Mouse (Mus musculus) hindbrain, embryonic 13.5 days (tissue): Measurements from ENCODE around the gene Snx30. TPM values are rescaled to one million over a fixed set of nuclear protein-coding genes. Genes with fewer than 3 reads are reported as not detected.

Experiments
- ATAC-seq: fragments of 200-750 bp; cut with Nextera tagmentation; 2 replicates; pipeline ENCODE4 v1.8.0; 2017; ENCODE audit warnings: moderate TSS enrichment; ENCODE audit not compliant: low FRiP score
- H3K27ac ChIP-seq: fragments of 300-500 bp; sonication (generic); 2 replicates; pipeline ENCODE4 v1.5.1; 2015; ENCODE audit warnings: inconsistent platforms, mild to moderate bottlenecking, moderate library complexity
- H3K27me3 ChIP-seq: fragments of 300-500 bp; sonication (generic); 2 replicates; pipeline ENCODE4 v1.6.1; 2015; ENCODE audit warnings: mild to moderate bottlenecking, inconsistent platforms
- H3K36me3 ChIP-seq: fragments of 300-500 bp; sonication (generic); 2 replicates; pipeline ENCODE4 v1.6.1; 2015; ENCODE audit warnings: mild to moderate bottlenecking, inconsistent platforms
- H3K4me1 ChIP-seq: fragments of 300-500 bp; sonication (generic); replicated peaks from 2 replicates; pipeline ENCODE4 v1.6.1; 2015; ENCODE audit warnings: inconsistent platforms
- H3K4me2 ChIP-seq: fragments of 300-500 bp; sonication (generic); 2 replicates; pipeline ENCODE4 v1.6.1; 2015; ENCODE audit warnings: inconsistent platforms, mild to moderate bottlenecking, moderate library complexity
- H3K4me3 ChIP-seq: fragments of 300-500 bp; sonication (generic); 2 replicates; pipeline ENCODE4 v1.5.1; 2015; ENCODE audit warnings: mild to moderate bottlenecking, inconsistent platforms
- H3K9ac ChIP-seq: fragments of 300-500 bp; sonication (generic); 2 replicates; pipeline ENCODE4 v1.6.1; 2015; ENCODE audit warnings: mild to moderate bottlenecking, inconsistent platforms
- H3K9me3 ChIP-seq: fragments of 300-500 bp; sonication (generic); 2 replicates; pipeline ENCODE4 v1.6.1; 2016; ENCODE audit warnings: inconsistent platforms
- WGBS: fragments of 180-500 bp; shearing (Covaris S2); methylation state at CpG from one replicate; pipeline ENCODE4 v1.1.7; 2015; 5-methylcytosine and 5-hydroxymethylcytosine counted together
- polyA plus RNA-seq: library from polyadenylated mRNA; unstranded; fragments of >200 nt; fragmentation: Nextera tagmentation; extraction: Ambion mirVana; gene quantifications from 2 replicates; pipeline ENCODE4 v1.2.1, GENCODE M21; 2015

Gene Snx30
- polyA plus RNA-seq, 1 experiment from 2014 or later: 14.2 TPM

- H3K4me2 ChIP-seq: no peak within 1 kb of the TSS
- no peak within 1 kb of the TSS for H3K27ac ChIP-seq
- no peaks in the 10 kb centered on the region for H3K27me3 ChIP-seq
- no peak within 1 kb of the TSS for H3K4me3 ChIP-seq
- ATAC-seq: no peak
- H3K36me3 ChIP-seq: no peaks in the 10 kb centered on the region
- peaks cover 7% of the 10 kb centered on the region for H3K4me1 ChIP-seq
- no peaks in the 10 kb centered on the region for H3K9me3 ChIP-seq
- no peak within 1 kb of the TSS for H3K9ac ChIP-seq
Measured at GRCm38 (mm10) chr4:59801489-59801888, 4.2 kb upstream of the Snx30 start, which contains the start of gene Inip. Inip (minus strand) TSS chr4:59801589.

GRCm38 (mm10) chr4:59802107-59802506 lies 3.5 kb upstream of the Snx30 start:
- Histone ChIP-seq H3K36me3 (no peaks in the 10 kb centered on the region), H3K4me2 (no peak overlapping the region), H3K27me3 (no peaks in the 10 kb centered on the region), H3K4me3 (no peak overlapping the region), H3K9me3 (no peaks in the 10 kb centered on the region), H3K9ac (no peak overlapping the region), H3K27ac (no peak overlapping the region), H3K4me1 (peaks cover 13% of the 10 kb centered on the region)
- 75% methylated on average over 6 of the region's 6 CpGs for WGBS
- no peak for ATAC-seq

- Histone ChIP-seq H3K4me1 (peaks cover 20% of the 10 kb centered on the region), H3K9me3 (no peaks in the 10 kb centered on the region), H3K27me3 (no peaks in the 10 kb centered on the region), H3K27ac (no peak overlapping the region), H3K9ac (no peak overlapping the region), H3K4me3 (no peak overlapping the region), H3K4me2 (no peak overlapping the region), H3K36me3 (no peaks in the 10 kb centered on the region)
- no peak for ATAC-seq
- WGBS: 74% methylated on average over 4 of the region's 4 CpGs
Measured at GRCm38 (mm10) chr4:59802792-59803191, 2.8 kb upstream of the Snx30 start.

GRCm38 (mm10) chr4:59803358-59803757 lies 2.3 kb upstream of the Snx30 start:
- peaks cover 25% of the 10 kb centered on the region for H3K4me1 ChIP-seq
- no peak overlapping the region for H3K4me3 ChIP-seq
- no peaks in the 10 kb centered on the region for H3K36me3 ChIP-seq
- ATAC-seq: no peak
- 86% methylated on average over 5 of the region's 5 CpGs for WGBS
- H3K27me3 ChIP-seq: no peaks in the 10 kb centered on the region
- no peak overlapping the region for H3K9ac ChIP-seq
- H3K4me2 ChIP-seq: no peak overlapping the region
- no peak overlapping the region for H3K27ac ChIP-seq
- no peaks in the 10 kb centered on the region for H3K9me3 ChIP-seq

- H3K36me3 ChIP-seq: no peaks in the 10 kb centered on the region
- 76% methylated on average over 1 of the region's 1 CpGs for WGBS
- H3K4me1 ChIP-seq: peaks cover 32% of the 10 kb centered on the region
- peak overlapping the region; percentile 91 for H3K4me2 ChIP-seq
- peak overlapping the region; percentile 95 for H3K9ac ChIP-seq
- peak overlapping the region; percentile 93 for H3K4me3 ChIP-seq
- H3K27ac ChIP-seq: 0 out of 2 replicates have a peak overlapping the region, but pooled peaks have one; percentile 86
- ATAC-seq: no peak
- H3K27me3 ChIP-seq: no peaks in the 10 kb centered on the region
- H3K9me3 ChIP-seq: no peaks in the 10 kb centered on the region
Measured at GRCm38 (mm10) chr4:59804754-59805153, 886 bp upstream of the Snx30 start.

GRCm38 (mm10) chr4:59805968-59806878 lies 583 bp downstream of the Snx30 start:
- H3K9ac ChIP-seq: peak overlapping the region; percentile 95
- no peaks in the 10 kb centered on the region for H3K36me3 ChIP-seq
- WGBS: under 1% methylated on average over 53 of the region's 58 CpGs
- H3K4me1 ChIP-seq: peaks cover 32% of the 10 kb centered on the region
- H3K9me3 ChIP-seq: no peaks in the 10 kb centered on the region
- H3K4me2 ChIP-seq: peak overlapping the region; percentile 91
- peak overlapping the region; percentile 86 for H3K27ac ChIP-seq
- ATAC-seq: peak; percentile 78
- no peaks in the 10 kb centered on the region for H3K27me3 ChIP-seq
- peak overlapping the region; percentile 93 for H3K4me3 ChIP-seq

- Histone ChIP-seq H3K4me1 (peaks cover 32% of the 10 kb centered on the region), H3K27me3 (no peaks in the 10 kb centered on the region), H3K27ac (peak overlapping the region; percentile 86), H3K36me3 (no peaks in the 10 kb centered on the region), H3K4me3 (peak overlapping the region; percentile 93), H3K9ac (peak overlapping the region; percentile 95), H3K4me2 (peak overlapping the region; percentile 91), H3K9me3 (no peaks in the 10 kb centered on the region)
- no peak for ATAC-seq
- WGBS: 2% methylated on average over 9 of the region's 9 CpGs
Measured at GRCm38 (mm10) chr4:59806879-59807195, 1.2 kb downstream of the Snx30 start.

- no peak overlapping the region for H3K27ac ChIP-seq
Measured at GRCm38 (mm10) chr4:59807521-59807920, 1.9 kb downstream of the Snx30 start.

GRCm38 (mm10) chr4:59808396-59808795 lies 2.8 kb downstream of the Snx30 start:
- Histone ChIP-seq H3K9me3 (no peaks in the 10 kb centered on the region), H3K36me3 (no peaks in the 10 kb centered on the region), H3K4me1 (peaks cover 32% of the 10 kb centered on the region), H3K9ac (no peak overlapping the region), H3K27ac (no peak overlapping the region), H3K4me2 (0 out of 2 replicates have a peak overlapping the region, but pooled peaks have one; percentile 91), H3K27me3 (no peaks in the 10 kb centered on the region), H3K4me3 (no peak overlapping the region)
- ATAC-seq: no peak
- WGBS: 79% methylated on average over 5 of the region's 5 CpGs

More at GRCm38 (mm10) chr4:59807521-59807920, 1.9 kb downstream of the Snx30 start:
- no peak for ATAC-seq
- H3K9me3 ChIP-seq: no peaks in the 10 kb centered on the region
- H3K36me3 ChIP-seq: no peaks in the 10 kb centered on the region
- WGBS: 74% methylated on average over 2 of the region's 2 CpGs
- peak overlapping the region; percentile 93 for H3K4me3 ChIP-seq
- H3K4me2 ChIP-seq: peak overlapping the region; percentile 91
- H3K27me3 ChIP-seq: no peaks in the 10 kb centered on the region
- H3K4me1 ChIP-seq: peaks cover 32% of the 10 kb centered on the region
- peak overlapping the region; percentile 19; the same call in 1 of the 2 replicates for H3K9ac ChIP-seq

GRCm38 (mm10) chr4:59814094-59814493 lies 8.5 kb downstream of the Snx30 start:
- Histone ChIP-seq H3K36me3 (no peaks in the 10 kb centered on the region), H3K9me3 (no peaks in the 10 kb centered on the region), H3K27ac (no peak overlapping the region), H3K4me1 (peaks cover 23% of the 10 kb centered on the region), H3K4me2 (no peak overlapping the region), H3K27me3 (no peaks in the 10 kb centered on the region), H3K9ac (no peak overlapping the region), H3K4me3 (no peak overlapping the region)
- ATAC-seq: no peak
- WGBS: 79% methylated on average over 7 of the region's 7 CpGs

- H3K4me2 ChIP-seq: no peak overlapping the region
- H3K27me3 ChIP-seq: no peaks in the 10 kb centered on the region
- no peak overlapping the region for H3K4me3 ChIP-seq
- no peaks in the 10 kb centered on the region for H3K36me3 ChIP-seq
- 89% methylated on average over 4 of the region's 4 CpGs for WGBS
- H3K9ac ChIP-seq: no peak overlapping the region
- H3K4me1 ChIP-seq: peaks cover 32% of the 10 kb centered on the region
- H3K27ac ChIP-seq: no peak overlapping the region
- ATAC-seq: no peak
- H3K9me3 ChIP-seq: no peaks in the 10 kb centered on the region
Measured at GRCm38 (mm10) chr4:59815121-59815810, 9.6 kb downstream of the Snx30 start.

- H3K27me3 ChIP-seq: no peaks in the 10 kb centered on the region
- H3K36me3 ChIP-seq: no peaks in the 10 kb centered on the region
- H3K4me1 ChIP-seq: peaks cover 32% of the 10 kb centered on the region
- H3K27ac ChIP-seq: no peak overlapping the region
- no peak for ATAC-seq
- no peak overlapping the region for H3K9ac ChIP-seq
- no peak overlapping the region for H3K4me3 ChIP-seq
- H3K4me2 ChIP-seq: no peak overlapping the region
- 64% methylated on average over 5 of the region's 5 CpGs for WGBS
- H3K9me3 ChIP-seq: no peaks in the 10 kb centered on the region
Measured at GRCm38 (mm10) chr4:59816016-59816415, 10.4 kb downstream of the Snx30 start.
